Mouse (Mus musculus): Measurements from ENCODE around the gene Rbpjl. TPM values are rescaled to one million over a fixed set of nuclear protein-coding genes. Genes with fewer than 3 reads are reported as not detected.

Gene Rbpjl
- polyA plus RNA-seq, 1 experiment from 2014 or later = 0.11 TPM

GRCm38 (mm10) chr2:164421979-164422378 is 19.0 kb downstream of the Rbpjl start:
- no peaks in the 10 kb centered on the region for H3K36me3 ChIP-seq (ENCODE audit: control insufficient read depth, insufficient read depth, low read length)
- H3K4me2 ChIP-seq (ENCODE audit: low read depth, low read length) = no peak overlapping the region
- no peak overlapping the region for H3K27ac ChIP-seq (ENCODE audit: low read depth, low read length)
- H3K9ac ChIP-seq (replicated peaks; ENCODE audit: low read depth, low read length) = no peak overlapping the region
- no peaks in the 10 kb centered on the region for H3K4me1 ChIP-seq (ENCODE audit: control insufficient read depth, insufficient read depth, low read length)
- H3K9me3 ChIP-seq (ENCODE audit: control insufficient read depth, low read length) = no peaks in the 10 kb centered on the region
- no peaks in the 10 kb centered on the region for H3K27me3 ChIP-seq (ENCODE audit: control insufficient read depth, insufficient read depth, low read length)
- WGBS = 92% methylated on average over 8 of the region's 8 CpGs
- no peak for ATAC-seq (ENCODE audit: low read depth)
- H3K4me3 ChIP-seq (ENCODE audit: low read depth, low read length) = no peak overlapping the region

- Histone ChIP-seq H3K9ac (replicated peaks; ENCODE audit: low read depth, low read length) (no peak overlapping the region), H3K36me3 (ENCODE audit: control insufficient read depth, insufficient read depth, low read length) (no peaks in the 10 kb centered on the region), H3K4me3 (ENCODE audit: low read depth, low read length) (no peak overlapping the region), H3K4me2 (ENCODE audit: low read depth, low read length) (no peak overlapping the region), H3K9me3 (ENCODE audit: control insufficient read depth, low read length) (no peaks in the 10 kb centered on the region), H3K27ac (ENCODE audit: low read depth, low read length) (no peak overlapping the region), H3K4me1 (ENCODE audit: control insufficient read depth, insufficient read depth, low read length) (no peaks in the 10 kb centered on the region), H3K27me3 (ENCODE audit: control insufficient read depth, insufficient read depth, low read length) (no peaks in the 10 kb centered on the region)
- 93% methylated on average over 15 of the region's 15 CpGs for WGBS
- ATAC-seq (ENCODE audit: low read depth) = no peak
Observed at GRCm38 (mm10) chr2:164422675-164423393, 19.9 kb downstream of the Rbpjl start.

GRCm38 (mm10) chr2:164423464-164423863 is 20.5 kb downstream of the Rbpjl start:
- H3K4me3 ChIP-seq (ENCODE audit: low read depth, low read length) = no peak overlapping the region
- no peaks in the 10 kb centered on the region for H3K36me3 ChIP-seq (ENCODE audit: control insufficient read depth, insufficient read depth, low read length)
- no peak overlapping the region for H3K27ac ChIP-seq (ENCODE audit: low read depth, low read length)
- H3K27me3 ChIP-seq (ENCODE audit: control insufficient read depth, insufficient read depth, low read length) = no peaks in the 10 kb centered on the region
- H3K9ac ChIP-seq (replicated peaks; ENCODE audit: low read depth, low read length) = no peak overlapping the region
- H3K4me2 ChIP-seq (ENCODE audit: low read depth, low read length) = no peak overlapping the region
- no peak for ATAC-seq (ENCODE audit: low read depth)
- H3K4me1 ChIP-seq (ENCODE audit: control insufficient read depth, insufficient read depth, low read length) = no peaks in the 10 kb centered on the region
- 89% methylated on average over 11 of the region's 11 CpGs for WGBS
- H3K9me3 ChIP-seq (ENCODE audit: control insufficient read depth, low read length) = no peaks in the 10 kb centered on the region

- H3K27me3 ChIP-seq (ENCODE audit: control insufficient read depth, insufficient read depth, low read length) = no peaks in the 10 kb centered on the region
Observed at GRCm38 (mm10) chr2:164424406-164424805, 21.5 kb downstream of the Rbpjl start.

GRCm38 (mm10) chr2:164425401-164425800 is 22.5 kb downstream of the Rbpjl start:
- H3K27ac ChIP-seq (ENCODE audit: low read depth, low read length) = no peak overlapping the region
- no peaks in the 10 kb centered on the region for H3K36me3 ChIP-seq (ENCODE audit: control insufficient read depth, insufficient read depth, low read length)
- H3K9me3 ChIP-seq (ENCODE audit: control insufficient read depth, low read length) = no peaks in the 10 kb centered on the region
- H3K9ac ChIP-seq (replicated peaks; ENCODE audit: low read depth, low read length) = no peak overlapping the region
- no peak overlapping the region for H3K4me3 ChIP-seq (ENCODE audit: low read depth, low read length)
- ATAC-seq (ENCODE audit: low read depth) = no peak
- no peaks in the 10 kb centered on the region for H3K27me3 ChIP-seq (ENCODE audit: control insufficient read depth, insufficient read depth, low read length)
- H3K4me1 ChIP-seq (ENCODE audit: control insufficient read depth, insufficient read depth, low read length) = no peaks in the 10 kb centered on the region
- H3K4me2 ChIP-seq (ENCODE audit: low read depth, low read length) = no peak overlapping the region
- 89% methylated on average over 5 of the region's 5 CpGs for WGBS

More at GRCm38 (mm10) chr2:164424406-164424805, 21.5 kb downstream of the Rbpjl start:
- no peak for ATAC-seq (ENCODE audit: low read depth)
- no peaks in the 10 kb centered on the region for H3K36me3 ChIP-seq (ENCODE audit: control insufficient read depth, insufficient read depth, low read length)
- 86% methylated on average over 8 of the region's 8 CpGs for WGBS
- H3K4me1 ChIP-seq (ENCODE audit: control insufficient read depth, insufficient read depth, low read length) = no peaks in the 10 kb centered on the region
- no peak overlapping the region for H3K9ac ChIP-seq (replicated peaks; ENCODE audit: low read depth, low read length)
- H3K9me3 ChIP-seq (ENCODE audit: control insufficient read depth, low read length) = no peaks in the 10 kb centered on the region
- no peak overlapping the region for H3K4me3 ChIP-seq (ENCODE audit: low read depth, low read length)
- H3K27ac ChIP-seq (ENCODE audit: low read depth, low read length) = no peak overlapping the region
- H3K4me2 ChIP-seq (ENCODE audit: low read depth, low read length) = no peak overlapping the region

GRCm38 (mm10) chr2:164426121-164426520 is 23.2 kb downstream of the Rbpjl start:
- H3K4me2 ChIP-seq (ENCODE audit: low read depth, low read length) = no peak overlapping the region
- H3K27ac ChIP-seq (ENCODE audit: low read depth, low read length) = no peak overlapping the region
- WGBS = 31% methylated on average over 12 of the region's 12 CpGs
- H3K27me3 ChIP-seq (ENCODE audit: control insufficient read depth, insufficient read depth, low read length) = no peaks in the 10 kb centered on the region
- H3K9me3 ChIP-seq (ENCODE audit: control insufficient read depth, low read length) = no peaks in the 10 kb centered on the region
- no peaks in the 10 kb centered on the region for H3K4me1 ChIP-seq (ENCODE audit: control insufficient read depth, insufficient read depth, low read length)
- no peak overlapping the region for H3K9ac ChIP-seq (replicated peaks; ENCODE audit: low read depth, low read length)
- no peaks in the 10 kb centered on the region for H3K36me3 ChIP-seq (ENCODE audit: control insufficient read depth, insufficient read depth, low read length)
- no peak overlapping the region for H3K4me3 ChIP-seq (ENCODE audit: low read depth, low read length)
- ATAC-seq (ENCODE audit: low read depth) = no peak

- H3K4me2 ChIP-seq (ENCODE audit: low read depth, low read length) = no peak overlapping the region
- H3K4me1 ChIP-seq (ENCODE audit: control insufficient read depth, insufficient read depth, low read length) = no peaks in the 10 kb centered on the region
- ATAC-seq (ENCODE audit: low read depth) = no peak
- no peak overlapping the region for H3K27ac ChIP-seq (ENCODE audit: low read depth, low read length)
- H3K36me3 ChIP-seq (ENCODE audit: control insufficient read depth, insufficient read depth, low read length) = no peaks in the 10 kb centered on the region
- no peaks in the 10 kb centered on the region for H3K27me3 ChIP-seq (ENCODE audit: control insufficient read depth, insufficient read depth, low read length)
- no peaks in the 10 kb centered on the region for H3K9me3 ChIP-seq (ENCODE audit: control insufficient read depth, low read length)
- no peak overlapping the region for H3K9ac ChIP-seq (replicated peaks; ENCODE audit: low read depth, low read length)
- no peak overlapping the region for H3K4me3 ChIP-seq (ENCODE audit: low read depth, low read length)
- WGBS = 88% methylated on average over 5 of the region's 5 CpGs
Observed at GRCm38 (mm10) chr2:164426952-164427351, 24.0 kb downstream of the Rbpjl start.

GRCm38 (mm10) chr2:164428451-164428850 is 25.5 kb downstream of the Rbpjl start:
- Histone ChIP-seq H3K27me3 (ENCODE audit: control insufficient read depth, insufficient read depth, low read length) (no peaks in the 10 kb centered on the region), H3K4me1 (ENCODE audit: control insufficient read depth, insufficient read depth, low read length) (no peaks in the 10 kb centered on the region), H3K36me3 (ENCODE audit: control insufficient read depth, insufficient read depth, low read length) (no peaks in the 10 kb centered on the region), H3K27ac (ENCODE audit: low read depth, low read length) (no peak overlapping the region), H3K4me3 (ENCODE audit: low read depth, low read length) (no peak overlapping the region), H3K9me3 (ENCODE audit: control insufficient read depth, low read length) (no peaks in the 10 kb centered on the region), H3K4me2 (ENCODE audit: low read depth, low read length) (no peak overlapping the region), H3K9ac (replicated peaks; ENCODE audit: low read depth, low read length) (no peak overlapping the region)
- no peak for ATAC-seq (ENCODE audit: low read depth)
- 24% methylated on average over 5 of the region's 5 CpGs for WGBS

GRCm38 (mm10) chr2:164429881-164430615 is 27.1 kb downstream of the Rbpjl start:
- no peak overlapping the region for H3K4me2 ChIP-seq (ENCODE audit: low read depth, low read length)
- no peaks in the 10 kb centered on the region for H3K4me1 ChIP-seq (ENCODE audit: control insufficient read depth, insufficient read depth, low read length)
- WGBS = 37% methylated on average over 15 of the region's 15 CpGs
- no peak overlapping the region for H3K9ac ChIP-seq (replicated peaks; ENCODE audit: low read depth, low read length)
- H3K27me3 ChIP-seq (ENCODE audit: control insufficient read depth, insufficient read depth, low read length) = no peaks in the 10 kb centered on the region
- H3K9me3 ChIP-seq (ENCODE audit: control insufficient read depth, low read length) = no peaks in the 10 kb centered on the region
- H3K27ac ChIP-seq (ENCODE audit: low read depth, low read length) = no peak overlapping the region
- no peaks in the 10 kb centered on the region for H3K36me3 ChIP-seq (ENCODE audit: control insufficient read depth, insufficient read depth, low read length)
- ATAC-seq (ENCODE audit: low read depth) = no peak
- no peak overlapping the region for H3K4me3 ChIP-seq (ENCODE audit: low read depth, low read length)

Measured in neural tube, embryonic 14.5 days (tissue).